Mouse (Mus musculus) megakaryocyte, embryonic 14.5 days (primary cell): ENCODE results near the gene Gm4707.

Experiments
- FLI1 ChIP-seq: IDR thresholded peaks from 2 replicates; pipeline ENCODE4 v1.6.1; 2012; ENCODE audit warnings: low read length, inconsistent platforms, mixed read lengths
- GATA1 ChIP-seq: IDR thresholded peaks from 3 replicates; pipeline ENCODE4 v1.6.1; 2012; ENCODE audit warnings: mixed read lengths, low read length, inconsistent platforms, borderline replicate concordance

- TF ChIP-seq GATA1 (no peak), FLI1 (no peak)
Observed at GRCm38 (mm10) chr17:71443273-71443672, 16.4 kb downstream of the Gm4707 start.
